Mouse (Mus musculus): ENCODE results near the gene Napepld. TPM values are rescaled to one million over a fixed set of nuclear protein-coding genes. Genes with fewer than 3 reads are reported as not detected.

Napepld gene
- polyA plus RNA-seq, 2 experiments = 2.2 to 2.3 TPM

GRCm38 (mm10) chr5:21693372-21693870 is 7.8 kb downstream of the Napepld start:
- Histone ChIP-seq H3K9ac (ENCODE audit: low read depth, low read length, severe bottlenecking) (no peak overlapping the region), H3K9me3 (ENCODE audit: control insufficient read depth, low read length) (no peaks in the 10 kb centered on the region), H3K36me3 (ENCODE audit: control insufficient read depth, insufficient read depth, low read length) (no peaks in the 10 kb centered on the region), H3K4me1 (ENCODE audit: control insufficient read depth, insufficient read depth, low read length) (no peaks in the 10 kb centered on the region), H3K4me3 (replicated peaks; ENCODE audit: low read length) (no peak overlapping the region), H3K4me2 (replicated peaks; ENCODE audit: low read depth, low read length, severe bottlenecking) (no peak overlapping the region), H3K27ac (replicated peaks; ENCODE audit: low read depth, low read length) (no peak overlapping the region), H3K27me3 (ENCODE audit: control insufficient read depth, insufficient read depth, low read length) (no peaks in the 10 kb centered on the region)
- TF ChIP-seq POLR2A (IDR thresholded peaks at IDR 0.05; ENCODE audit: borderline replicate concordance, extremely low read depth, insufficient read depth, insufficient read length) = no peak
- DNase-seq (ENCODE audit: low spot score) (no peak), ATAC-seq (ENCODE audit: low FRiP score, low read depth) (no peak)
- whole genome bisulfite sequencing = 27% methylated on average over 3 of the region's 3 CpGs

GRCm38 (mm10) chr5:21692230-21692629 is 9.0 kb downstream of the Napepld start:
- DNase-seq (ENCODE audit: low spot score) = no peak
- Histone ChIP-seq H3K4me2 (replicated peaks; ENCODE audit: low read depth, low read length, severe bottlenecking) (no peak overlapping the region), H3K36me3 (ENCODE audit: control insufficient read depth, insufficient read depth, low read length) (no peaks in the 10 kb centered on the region), H3K4me1 (ENCODE audit: control insufficient read depth, insufficient read depth, low read length) (no peaks in the 10 kb centered on the region), H3K9ac (ENCODE audit: low read depth, low read length, severe bottlenecking) (no peak overlapping the region), H3K27ac (replicated peaks; ENCODE audit: low read depth, low read length) (no peak overlapping the region), H3K27me3 (ENCODE audit: control insufficient read depth, insufficient read depth, low read length) (no peaks in the 10 kb centered on the region), H3K9me3 (ENCODE audit: control insufficient read depth, low read length) (no peaks in the 10 kb centered on the region), H3K4me3 (replicated peaks; ENCODE audit: low read length) (no peak overlapping the region)
- WGBS = 96% methylated on average over 5 of the region's 5 CpGs
- TF ChIP-seq POLR2A (IDR thresholded peaks at IDR 0.05; ENCODE audit: borderline replicate concordance, extremely low read depth, insufficient read depth, insufficient read length) = no peak
- no peak for ATAC-seq (ENCODE audit: low FRiP score, low read depth)

- 71% methylated on average over 4 of the region's 4 CpGs for WGBS
- H3K4me2 ChIP-seq (replicated peaks; ENCODE audit: low read depth, low read length, severe bottlenecking) = no peak overlapping the region
- no peak overlapping the region for H3K9ac ChIP-seq (ENCODE audit: low read depth, low read length, severe bottlenecking)
Measured at GRCm38 (mm10) chr5:21687042-21687441, 14.2 kb downstream of the Napepld start.

GRCm38 (mm10) chr5:21685001-21685400 is 16.2 kb downstream of the Napepld start:
- 73% methylated on average over 10 of the region's 10 CpGs for WGBS
- TF ChIP-seq POLR2A (IDR thresholded peaks at IDR 0.05; ENCODE audit: borderline replicate concordance, extremely low read depth, insufficient read depth, insufficient read length) = no peak
- H3K4me3 ChIP-seq (replicated peaks; ENCODE audit: low read length) = no peak overlapping the region
- H3K4me2 ChIP-seq (replicated peaks; ENCODE audit: low read depth, low read length, severe bottlenecking) = no peak overlapping the region
- H3K36me3 ChIP-seq (ENCODE audit: control insufficient read depth, insufficient read depth, low read length) = 0 out of 2 replicates have a peak, but pooled peaks cover 3% of the 10 kb centered on the region
- no peak overlapping the region for H3K9ac ChIP-seq (ENCODE audit: low read depth, low read length, severe bottlenecking)
- H3K9me3 ChIP-seq (ENCODE audit: control insufficient read depth, low read length) = no peaks in the 10 kb centered on the region
- DNase-seq (ENCODE audit: low spot score) (no peak), ATAC-seq (ENCODE audit: low FRiP score, low read depth) (no peak)
- no peak overlapping the region for H3K27ac ChIP-seq (replicated peaks; ENCODE audit: low read depth, low read length)
- H3K4me1 ChIP-seq (ENCODE audit: control insufficient read depth, insufficient read depth, low read length) = no peaks in the 10 kb centered on the region
- H3K27me3 ChIP-seq (ENCODE audit: control insufficient read depth, insufficient read depth, low read length) = no peaks in the 10 kb centered on the region

More at GRCm38 (mm10) chr5:21687042-21687441, 14.2 kb downstream of the Napepld start:
- H3K36me3 ChIP-seq (ENCODE audit: control insufficient read depth, insufficient read depth, low read length) = 0 out of 2 replicates have a peak, but pooled peaks cover 3% of the 10 kb centered on the region
- H3K27me3 ChIP-seq (ENCODE audit: control insufficient read depth, insufficient read depth, low read length) = no peaks in the 10 kb centered on the region
- no peak overlapping the region for H3K27ac ChIP-seq (replicated peaks; ENCODE audit: low read depth, low read length)
- no peaks in the 10 kb centered on the region for H3K4me1 ChIP-seq (ENCODE audit: control insufficient read depth, insufficient read depth, low read length)
- no peak for TF ChIP-seq POLR2A (IDR thresholded peaks at IDR 0.05; ENCODE audit: borderline replicate concordance, extremely low read depth, insufficient read depth, insufficient read length)
- DNase-seq (ENCODE audit: low spot score) (no peak), ATAC-seq (ENCODE audit: low FRiP score, low read depth) (no peak)
- no peaks in the 10 kb centered on the region for H3K9me3 ChIP-seq (ENCODE audit: control insufficient read depth, low read length)
- H3K4me3 ChIP-seq (replicated peaks; ENCODE audit: low read length) = no peak overlapping the region

GRCm38 (mm10) chr5:21683811-21684210 is 17.4 kb downstream of the Napepld start:
- Histone ChIP-seq H3K36me3 (ENCODE audit: control insufficient read depth, insufficient read depth, low read length) (0 out of 2 replicates have a peak, but pooled peaks cover 3% of the 10 kb centered on the region), H3K4me1 (ENCODE audit: control insufficient read depth, insufficient read depth, low read length) (no peaks in the 10 kb centered on the region), H3K9me3 (ENCODE audit: control insufficient read depth, low read length) (no peaks in the 10 kb centered on the region), H3K4me3 (replicated peaks; ENCODE audit: low read length) (no peak overlapping the region), H3K4me2 (replicated peaks; ENCODE audit: low read depth, low read length, severe bottlenecking) (no peak overlapping the region), H3K27me3 (ENCODE audit: control insufficient read depth, insufficient read depth, low read length) (no peaks in the 10 kb centered on the region), H3K9ac (ENCODE audit: low read depth, low read length, severe bottlenecking) (no peak overlapping the region), H3K27ac (replicated peaks; ENCODE audit: low read depth, low read length) (no peak overlapping the region)
- 89% methylated on average over 9 of the region's 9 CpGs for WGBS
- ATAC-seq (ENCODE audit: low FRiP score, low read depth) = no peak
- TF ChIP-seq POLR2A (IDR thresholded peaks at IDR 0.05; ENCODE audit: borderline replicate concordance, extremely low read depth, insufficient read depth, insufficient read length) = no peak
- DNase-seq (ENCODE audit: low spot score) = no peak

Measured in limb, embryonic 14.5 days (tissue).